Mouse (Mus musculus): ENCODE measurements around the gene Wdr66. TPM values are rescaled to one million over a fixed set of nuclear protein-coding genes. Genes with fewer than 3 reads are reported as not detected.

The Wdr66 gene
- total RNA-seq, 1 experiment from 2014 or later: not detected

- ATAC-seq (replicated peaks in 1 of 2; ENCODE audit: insufficient read depth in 1 of 2, low FRiP score in 2 of 2, low TSS enrichment in 1 of 2, low read depth in 1 of 2, poor library complexity in 2 of 2, severe bottlenecking in 2 of 2): no peak
These were observed 123.4 kb downstream of the Wdr66 start for GRCm38 (mm10) chr5:123375262-123375661.

GRCm38 (mm10) chr5:123375793-123376452, 124.0 kb downstream of the Wdr66 start:
- ATAC-seq (replicated peaks in 1 of 2; ENCODE audit: insufficient read depth in 1 of 2, low FRiP score in 2 of 2, low TSS enrichment in 1 of 2, low read depth in 1 of 2, poor library complexity in 2 of 2, severe bottlenecking in 2 of 2): no peak

- peak; percentile 39 to 48; a peak in 3 of 4 replicates for ATAC-seq (replicated peaks in 1 of 2; ENCODE audit: insufficient read depth in 1 of 2, low FRiP score in 2 of 2, low TSS enrichment in 1 of 2, low read depth in 1 of 2, poor library complexity in 2 of 2, severe bottlenecking in 2 of 2)
These were observed 124.7 kb downstream of the Wdr66 start for GRCm38 (mm10) chr5:123376569-123376968.

Other genes with a start within 250 kb of the Wdr66 start
- gene Orai1, start 237.0 kb upstream of the Wdr66 start, total RNA-seq (2017): 16.8 and 18.2 TPM in 2 replicates
- 0.25 TPM in 1 of 2 replicates, not detected in the other for gene Morn3, start 205.1 kb upstream of the Wdr66 start, total RNA-seq (2017)
- gene Tmem120b, start 183.7 kb upstream of the Wdr66 start, total RNA-seq (2017): 0.56 and 2.7 TPM in 2 replicates
- gene Rhof, start 119.4 kb upstream of the Wdr66 start, total RNA-seq (2017): 7.1 and 12.3 TPM in 2 replicates
- 2.3 and 2.8 TPM in 2 replicates for gene Setd1b, start 109.9 kb upstream of the Wdr66 start, total RNA-seq (2017)
- gene Psmd9, start 82.7 kb upstream of the Wdr66 start, total RNA-seq (2017): 20.9 and 21.0 TPM in 2 replicates
- gene Hpd, start 69.4 kb upstream of the Wdr66 start, total RNA-seq (2017): not detected in 2 replicates
- gene Bcl7a, start 91.7 kb downstream of the Wdr66 start, total RNA-seq (2017): 16.3 and 19.4 TPM in 2 replicates
- 16.0 and 25.1 TPM in 2 replicates for gene Mlxip, start 142.7 kb downstream of the Wdr66 start, total RNA-seq (2017)
- gene Lrrc43, start 237.2 kb downstream of the Wdr66 start, total RNA-seq (2017): not detected in 2 replicates
- not detected in 2 replicates for gene Il31, start 237.4 kb downstream of the Wdr66 start, total RNA-seq (2017)